Mouse (Mus musculus) forebrain, embryonic 10.5 days (tissue): ENCODE results near the gene Tnfrsf9. TPM values are rescaled to one million over a fixed set of nuclear protein-coding genes. Genes with fewer than 3 reads are reported as not detected.
A peak's percentile ranks its signal among the peaks of the same experiment; 100 is the strongest.

Source experiments
- DNase-seq: peaks from one replicate; pipeline ENCODE4 v3.0.0-alpha.2; 2017; ENCODE audit warnings: low spot score; ENCODE audit errors: extremely low spot score
- H3K27ac ChIP-seq: fragments of 300-500 bp; sonication (generic); 2 replicates; pipeline ENCODE4 v1.5.1; 2016; ENCODE audit warnings: mild to moderate bottlenecking
- H3K27me3 ChIP-seq: fragments of 300-500 bp; sonication (generic); 2 replicates; pipeline ENCODE4 v1.6.1; 2016; ENCODE audit warnings: mild to moderate bottlenecking; ENCODE audit not compliant: poor library complexity, severe bottlenecking
- H3K36me3 ChIP-seq: fragments of 300-500 bp; sonication (generic); replicated peaks from 2 replicates; pipeline ENCODE4 v1.6.1; 2016; ENCODE audit warnings: mild to moderate bottlenecking, moderate library complexity
- H3K4me1 ChIP-seq: fragments of 300-500 bp; sonication (generic); 2 replicates; pipeline ENCODE4 v1.6.1; 2016
- H3K4me3 ChIP-seq: fragments of 300-500 bp; sonication (generic); 2 replicates; pipeline ENCODE4 v1.5.1; 2016; ENCODE audit warnings: mild to moderate bottlenecking, moderate library complexity
- H3K9me3 ChIP-seq: fragments of 300-500 bp; sonication (generic); 2 replicates; pipeline ENCODE4 v1.6.1; 2016; ENCODE audit warnings: mild to moderate bottlenecking, moderate library complexity
- WGBS: fragments of 180-500 bp; shearing (Covaris S2); methylation state at CpG from one replicate; pipeline ENCODE4 v1.1.7; 2016; 5-methylcytosine and 5-hydroxymethylcytosine counted together
- polyA plus RNA-seq: library from polyadenylated mRNA; unstranded; fragments of >200 nt; fragmentation: Nextera tagmentation; extraction: Ambion mirVana; gene quantifications from 2 replicates; pipeline ENCODE4 v1.2.1, GENCODE M21; 2016

Gene Tnfrsf9
- polyA plus RNA-seq, 1 experiment from 2014 or later, result 0.32 TPM

- H3K4me1 ChIP-seq, result peaks cover 31% of the 10 kb centered on the region
- WGBS, result 89% methylated on average over 10 of the region's 10 CpGs
- H3K4me3 ChIP-seq, result no peak overlapping the region
- H3K27me3 ChIP-seq, result no peaks in the 10 kb centered on the region
- H3K36me3 ChIP-seq, result 0 out of 2 replicates have a peak, but pooled peaks cover 4% of the 10 kb centered on the region
- peaks cover 24% of the 10 kb centered on the region for H3K9me3 ChIP-seq
- no peak for DNase-seq
- no peak overlapping the region for H3K27ac ChIP-seq
Observed at GRCm38 (mm10) chr4:150875393-150875792, 39.0 kb upstream of the Tnfrsf9 start.

- WGBS, result 95% methylated on average over 22 of the region's 22 CpGs
Observed at GRCm38 (mm10) chr4:150879631-150880030, 34.7 kb upstream of the Tnfrsf9 start.

GRCm38 (mm10) chr4:150880364-150880763, 34.0 kb upstream of the Tnfrsf9 start:
- no peaks in the 10 kb centered on the region for H3K27me3 ChIP-seq
- 0 out of 2 replicates have a peak, but pooled peaks cover 4% of the 10 kb centered on the region for H3K36me3 ChIP-seq
- no peak overlapping the region for H3K4me3 ChIP-seq
- WGBS, result 88% methylated on average over 5 of the region's 5 CpGs
- DNase-seq, result no peak
- peaks cover 10% of the 10 kb centered on the region for H3K4me1 ChIP-seq
- peaks cover 28% of the 10 kb centered on the region for H3K9me3 ChIP-seq
- no peak overlapping the region for H3K27ac ChIP-seq

More at GRCm38 (mm10) chr4:150879631-150880030, 34.7 kb upstream of the Tnfrsf9 start:
- H3K36me3 ChIP-seq, result 0 out of 2 replicates have a peak, but pooled peaks cover 4% of the 10 kb centered on the region
- H3K4me1 ChIP-seq, result peaks cover 10% of the 10 kb centered on the region
- H3K9me3 ChIP-seq, result peaks cover 28% of the 10 kb centered on the region
- H3K4me3 ChIP-seq, result no peak overlapping the region
- H3K27ac ChIP-seq, result no peak overlapping the region
- no peak for DNase-seq
- no peaks in the 10 kb centered on the region for H3K27me3 ChIP-seq

- no peak overlapping the region for H3K27ac ChIP-seq
- no peak overlapping the region for H3K4me3 ChIP-seq
- 0 out of 2 replicates have a peak, but pooled peaks cover 4% of the 10 kb centered on the region for H3K36me3 ChIP-seq
- H3K9me3 ChIP-seq, result peaks cover 28% of the 10 kb centered on the region
- H3K4me1 ChIP-seq, result no peaks in the 10 kb centered on the region
- no peak for DNase-seq
- no peaks in the 10 kb centered on the region for H3K27me3 ChIP-seq
- 87% methylated on average over 5 of the region's 5 CpGs for WGBS
Observed at GRCm38 (mm10) chr4:150882632-150883031, 31.7 kb upstream of the Tnfrsf9 start.

- 79% methylated on average over 5 of the region's 5 CpGs for WGBS
- no peaks in the 10 kb centered on the region for H3K9me3 ChIP-seq
- DNase-seq, result no peak
- no peak overlapping the region for H3K4me3 ChIP-seq
- H3K27ac ChIP-seq, result no peak overlapping the region
- H3K4me1 ChIP-seq, result peaks cover 17% of the 10 kb centered on the region
- no peaks in the 10 kb centered on the region for H3K27me3 ChIP-seq
- no peaks in the 10 kb centered on the region for H3K36me3 ChIP-seq
Observed at GRCm38 (mm10) chr4:150887903-150888302, 26.5 kb upstream of the Tnfrsf9 start.

- WGBS, result 77% methylated on average over 4 of the region's 4 CpGs
- H3K27me3 ChIP-seq, result no peaks in the 10 kb centered on the region
- no peak overlapping the region for H3K27ac ChIP-seq
- no peaks in the 10 kb centered on the region for H3K36me3 ChIP-seq
- H3K9me3 ChIP-seq, result no peaks in the 10 kb centered on the region
- no peak overlapping the region for H3K4me3 ChIP-seq
- no peak for DNase-seq
- H3K4me1 ChIP-seq, result peaks cover 17% of the 10 kb centered on the region
Observed at GRCm38 (mm10) chr4:150888492-150888891, 25.9 kb upstream of the Tnfrsf9 start.

- DNase-seq, result no peak
- Histone ChIP-seq H3K4me3 (no peak overlapping the region), H3K4me1 (peaks cover 17% of the 10 kb centered on the region), H3K9me3 (no peaks in the 10 kb centered on the region), H3K27me3 (no peaks in the 10 kb centered on the region), H3K27ac (no peak overlapping the region), H3K36me3 (no peaks in the 10 kb centered on the region)
- 47% methylated on average over 20 of the region's 20 CpGs for WGBS
Observed at GRCm38 (mm10) chr4:150889273-150889954, 24.9 kb upstream of the Tnfrsf9 start.

GRCm38 (mm10) chr4:150889955-150890315, 24.4 kb upstream of the Tnfrsf9 start:
- 77% methylated on average over 13 of the region's 13 CpGs for WGBS
- H3K36me3 ChIP-seq, result no peaks in the 10 kb centered on the region
- no peaks in the 10 kb centered on the region for H3K27me3 ChIP-seq
- no peak for DNase-seq
- no peak overlapping the region for H3K4me3 ChIP-seq
- H3K4me1 ChIP-seq, result peaks cover 17% of the 10 kb centered on the region
- no peaks in the 10 kb centered on the region for H3K9me3 ChIP-seq
- H3K27ac ChIP-seq, result no peak overlapping the region

GRCm38 (mm10) chr4:150891308-150891707, 23.1 kb upstream of the Tnfrsf9 start:
- Histone ChIP-seq H3K36me3 (peaks cover 8% of the 10 kb centered on the region), H3K4me1 (peaks cover 21% of the 10 kb centered on the region), H3K9me3 (no peaks in the 10 kb centered on the region), H3K27me3 (no peaks in the 10 kb centered on the region), H3K4me3 (no peak overlapping the region), H3K27ac (no peak overlapping the region)
- DNase-seq, result no peak
- WGBS, result 85% methylated on average over 5 of the region's 5 CpGs

GRCm38 (mm10) chr4:150894718-150895501, 19.5 kb upstream of the Tnfrsf9 start:
- Histone ChIP-seq H3K4me3 (no peak overlapping the region), H3K27me3 (no peaks in the 10 kb centered on the region), H3K4me1 (peaks cover 16% of the 10 kb centered on the region; the same call in 1 of the 2 replicates), H3K9me3 (no peaks in the 10 kb centered on the region), H3K27ac (no peak overlapping the region), H3K36me3 (peaks cover 43% of the 10 kb centered on the region)
- WGBS, result 75% methylated on average over 8 of the region's 8 CpGs
- no peak for DNase-seq

GRCm38 (mm10) chr4:150896896-150897624, 17.3 kb upstream of the Tnfrsf9 start:
- Histone ChIP-seq H3K4me3 (no peak overlapping the region), H3K9me3 (no peaks in the 10 kb centered on the region), H3K4me1 (0 out of 2 replicates have a peak, but pooled peaks cover 8% of the 10 kb centered on the region), H3K27me3 (no peaks in the 10 kb centered on the region), H3K27ac (no peak overlapping the region), H3K36me3 (peaks cover 65% of the 10 kb centered on the region)
- DNase-seq, result no peak
- 95% methylated on average over 26 of the region's 26 CpGs for WGBS

- 0 out of 2 replicates have a peak, but pooled peaks cover 8% of the 10 kb centered on the region for H3K4me1 ChIP-seq
- H3K36me3 ChIP-seq, result peaks cover 83% of the 10 kb centered on the region
- H3K27ac ChIP-seq, result no peak overlapping the region
- H3K9me3 ChIP-seq, result no peaks in the 10 kb centered on the region
- H3K4me3 ChIP-seq, result no peak overlapping the region
- H3K27me3 ChIP-seq, result no peaks in the 10 kb centered on the region
- WGBS, result 61% methylated on average over 13 of the region's 13 CpGs
- DNase-seq, result peak; percentile 61
Observed at GRCm38 (mm10) chr4:150898716-150899365, 15.5 kb upstream of the Tnfrsf9 start.
